Mouse (Mus musculus) gastrocnemius, postnatal 10 days (tissue): ENCODE data around the gene Fam114a1. TPM values are rescaled to one million over a fixed set of nuclear protein-coding genes. Genes with fewer than 3 reads are reported as not detected.
A peak's percentile ranks its signal among the peaks of the same experiment; 100 is the strongest.

Experiments used
- DNase-seq: peaks from one replicate; pipeline ENCODE4 v3.0.0; 2021; ENCODE audit warnings: mixed read lengths
- long read RNA-seq, 2 experiments: library from polyadenylated mRNA; stranded (forward); transcript quantifications; one replicate each; pipeline ENCODE4 v2.0.0; 2021
- total RNA-seq, 2 experiments: library from RNA; stranded (reverse); gene quantifications; 2 replicates each; pipeline ENCODE4 v1.2.3; 2021

The Fam114a1 gene
- 10 to 100 TPM; 38.2 to 48.7 TPM for total RNA-seq
- long read RNA-seq, experiment 1, transcript Fam114a1-201 (14 exons, 2,938 nt): major isoform, 13 of 21 reads
- long read RNA-seq, experiment 1, partial matches to known transcripts: 6 of 21 reads
- long read RNA-seq, experiment 1, other reads (novel, unspliced or antisense): 2 of 21 reads
- long read RNA-seq, experiment 2, transcript Fam114a1-201 (14 exons, 2,938 nt): major isoform, 10 of 15 reads
- long read RNA-seq, experiment 2, partial matches to known transcripts: 4 of 15 reads
- long read RNA-seq, experiment 2, other reads (novel, unspliced or antisense): 1 of 15 reads

- peak; percentile 82 for DNase-seq
Measured at GRCm38 (mm10) chr5:64969861-64970771, at the start of gene Fam114a1. Gene Fam114a1 (plus strand): TSS chr5:64970071.

- no peak for DNase-seq
Measured at GRCm38 (mm10) chr5:64922891-64923381, 46.9 kb upstream of the Fam114a1 start.

DNA sequence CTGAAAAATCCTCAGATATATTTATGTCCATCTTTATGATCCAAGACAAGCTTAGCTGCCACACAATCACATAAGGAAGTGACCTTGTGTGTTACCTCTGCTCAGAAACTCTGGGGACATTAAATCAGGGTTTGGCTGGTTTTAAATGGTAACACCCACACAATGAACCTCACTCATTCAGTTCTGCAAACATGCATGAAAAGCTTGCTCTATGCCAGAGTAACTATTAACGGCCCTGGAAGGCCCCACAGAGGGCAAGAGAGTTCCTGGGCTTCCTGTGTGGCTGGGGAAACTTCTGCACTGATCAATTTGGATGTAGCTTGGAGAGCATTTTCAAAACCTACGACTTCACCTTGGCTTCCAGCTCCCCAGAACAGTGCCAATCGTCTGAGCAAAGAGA lies 37.7 kb upstream of the Fam114a1 start:
- DNase-seq: no peak

DNA sequence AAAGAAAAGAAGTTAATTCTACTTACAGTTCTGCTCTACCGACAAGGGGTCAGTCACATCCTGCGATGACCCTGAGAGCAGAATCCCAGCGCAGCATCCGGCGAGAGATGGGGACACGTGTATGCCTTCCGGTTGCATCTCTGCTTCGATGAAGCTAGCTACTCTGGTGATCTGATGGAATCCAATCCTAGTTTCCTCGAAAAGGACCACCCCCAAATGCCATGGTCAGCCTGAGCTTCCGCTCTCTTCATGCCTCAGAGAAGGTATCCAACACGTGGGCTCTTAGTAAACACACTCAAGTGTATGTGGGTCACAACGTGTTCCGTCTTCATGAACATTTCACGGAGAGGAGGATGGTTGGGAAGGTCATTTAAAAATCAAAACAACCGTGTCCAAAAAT lies 37.1 kb upstream of the Fam114a1 start:
- no peak for DNase-seq

DNA sequence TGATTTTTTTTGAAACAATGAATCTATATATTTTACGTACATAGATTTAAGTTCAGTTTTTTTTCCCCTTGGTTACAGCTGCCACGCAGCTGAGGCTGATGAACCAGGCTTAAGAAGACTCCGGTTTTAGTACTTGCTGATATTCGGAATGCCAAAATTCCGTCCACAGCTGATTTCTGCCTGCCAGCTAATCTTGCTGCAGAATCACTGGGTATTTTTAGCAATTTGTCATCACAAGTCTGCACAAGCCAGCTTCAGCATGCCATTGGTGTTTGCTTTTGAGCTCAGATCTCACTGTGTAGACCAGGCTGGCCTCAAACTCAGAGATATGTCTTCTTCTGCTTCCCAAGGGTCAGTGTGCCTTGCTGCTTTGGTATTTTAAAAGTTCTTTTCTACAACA lies 18.4 kb upstream of the Fam114a1 start:
- no peak for DNase-seq

DNA sequence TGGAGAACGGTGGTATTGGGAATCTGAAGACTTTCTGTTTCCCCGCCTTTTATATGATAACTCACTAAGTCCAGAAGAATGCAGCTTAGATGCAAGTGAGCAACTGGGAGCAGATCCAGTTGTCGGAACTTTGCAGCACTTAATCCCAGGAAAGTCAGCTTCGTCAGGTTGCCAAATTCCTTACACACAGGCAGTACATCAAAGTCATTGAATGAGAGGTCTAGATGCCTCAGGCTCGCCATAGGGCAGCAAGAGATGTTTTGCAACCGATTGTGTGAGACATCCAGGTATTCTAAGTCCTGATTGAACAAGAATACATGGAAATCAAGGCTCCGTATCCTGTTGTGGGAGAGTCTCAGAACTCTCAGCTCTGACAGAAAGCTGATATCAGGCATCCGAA lies 14.9 kb upstream of the Fam114a1 start:
- DNase-seq: no peak

DNA sequence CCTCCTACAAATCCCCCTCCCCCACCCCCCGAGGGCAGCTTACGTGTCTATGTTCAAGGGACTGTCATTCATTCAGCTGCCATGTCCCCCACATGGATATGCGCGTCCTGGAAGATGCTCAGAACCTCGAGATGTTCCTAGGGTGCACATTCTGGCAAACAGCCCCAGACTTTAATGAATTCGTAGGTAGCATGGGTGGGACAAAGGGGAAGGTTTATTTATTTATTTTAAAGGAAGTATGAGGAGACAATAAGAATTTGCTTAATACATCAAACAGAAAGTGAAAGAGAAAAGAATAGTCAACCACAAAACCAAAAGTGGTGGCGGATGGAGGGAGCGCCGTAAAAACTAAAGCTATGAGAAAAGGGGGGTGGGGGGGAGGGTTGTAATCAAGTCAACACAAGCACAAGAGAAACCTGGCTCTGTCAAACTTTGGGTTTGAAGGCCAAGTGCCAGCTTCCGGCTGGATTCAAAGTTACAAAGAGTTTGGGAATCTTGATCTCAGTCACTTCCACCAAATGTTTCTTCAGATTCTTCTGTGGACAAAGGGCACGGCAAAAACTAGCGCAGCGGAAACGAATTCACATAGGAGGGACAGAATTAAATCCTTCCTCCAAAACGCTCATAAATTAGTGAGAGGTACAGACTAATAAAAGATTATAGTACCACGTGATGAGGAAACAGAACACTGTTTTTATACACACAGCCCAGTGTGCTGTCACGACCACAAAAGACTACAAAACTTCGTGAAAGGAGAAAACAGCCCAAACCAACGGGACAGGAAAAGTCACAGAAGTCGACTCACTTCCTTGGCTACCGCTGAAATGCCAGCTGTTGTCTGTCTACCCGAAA lies 10.7 kb upstream of the Fam114a1 start:
- DNase-seq: no peak

DNA sequence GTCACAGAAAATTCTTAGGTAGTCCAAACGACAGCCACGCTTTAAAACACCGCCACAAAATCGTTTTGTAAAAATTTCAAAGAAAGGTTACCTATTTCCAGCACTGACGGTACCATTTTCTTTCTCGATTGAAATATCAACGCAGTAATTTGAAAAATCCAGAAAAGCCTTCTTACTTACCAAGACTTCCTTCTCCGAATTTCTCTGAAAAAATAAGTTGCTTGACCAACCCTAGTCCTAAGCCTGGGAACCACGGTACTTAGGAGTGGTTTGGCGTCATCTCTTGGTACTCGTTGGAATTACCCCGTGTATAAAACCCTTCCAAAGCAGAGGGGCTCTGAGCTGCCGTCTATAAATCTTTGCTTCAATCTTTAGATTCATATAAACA lies 10.0 kb upstream of the Fam114a1 start, which contains the start of gene Tlr6:
TSS of gene Tlr6 (minus strand) at position 255 of the 388 bp plus-strand sequence.
- peak; percentile 59 for DNase-seq

DNA sequence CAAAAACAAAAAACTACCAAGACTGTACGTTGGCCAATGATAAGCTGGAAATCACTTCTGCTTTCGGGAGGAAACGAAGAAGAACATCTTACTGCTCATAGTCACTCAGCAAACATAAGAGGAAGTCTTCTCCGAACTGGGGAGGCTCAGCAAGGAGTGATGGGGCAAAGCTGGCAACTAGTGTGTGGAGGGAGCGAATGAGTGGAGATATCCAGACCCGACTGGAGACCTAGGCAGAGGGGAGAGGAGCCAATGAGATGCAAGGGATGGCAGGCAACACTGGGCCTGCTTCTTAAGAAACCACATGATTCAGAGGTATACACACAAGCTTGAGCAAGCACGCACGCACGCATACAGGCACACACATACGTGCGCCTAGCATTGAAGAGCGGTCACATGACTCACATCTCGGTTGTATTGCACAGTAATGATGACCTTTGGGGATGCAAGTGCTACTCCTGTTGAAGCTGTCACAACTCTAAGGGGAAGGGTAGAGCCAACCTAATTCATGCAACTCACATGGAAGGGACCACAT lies 8.9 kb upstream of the Fam114a1 start:
- DNase-seq: no peak

DNA sequence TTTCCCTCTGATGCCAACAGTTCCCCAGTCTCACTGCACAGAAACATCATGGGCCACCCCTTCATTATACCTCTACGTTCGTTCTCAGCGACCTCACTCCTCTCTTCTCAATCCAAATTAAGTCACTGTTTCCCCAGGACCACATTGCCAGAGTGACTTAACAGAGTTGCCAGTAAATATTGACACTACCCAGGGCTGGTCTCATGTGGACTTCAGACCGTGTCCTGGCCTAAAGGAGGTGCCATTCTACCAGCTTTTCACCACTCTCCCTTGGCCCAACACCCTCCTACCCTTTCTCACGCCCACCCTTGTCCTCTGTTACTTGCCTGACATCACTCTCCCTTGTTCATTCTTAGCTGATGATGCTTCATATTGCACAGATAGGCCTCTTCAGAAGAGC lies 6.6 kb upstream of the Fam114a1 start:
- no peak for DNase-seq

- no peak for DNase-seq
Measured at GRCm38 (mm10) chr5:64963735-64964134, 6.1 kb upstream of the Fam114a1 start.

- peak; percentile 17 for DNase-seq
Measured at GRCm38 (mm10) chr5:64968961-64969860, 660 bp upstream of the Fam114a1 start.

GRCm38 (mm10) chr5:64975121-64975520 lies 5.2 kb downstream of the Fam114a1 start:
- DNase-seq: no peak

DNA sequence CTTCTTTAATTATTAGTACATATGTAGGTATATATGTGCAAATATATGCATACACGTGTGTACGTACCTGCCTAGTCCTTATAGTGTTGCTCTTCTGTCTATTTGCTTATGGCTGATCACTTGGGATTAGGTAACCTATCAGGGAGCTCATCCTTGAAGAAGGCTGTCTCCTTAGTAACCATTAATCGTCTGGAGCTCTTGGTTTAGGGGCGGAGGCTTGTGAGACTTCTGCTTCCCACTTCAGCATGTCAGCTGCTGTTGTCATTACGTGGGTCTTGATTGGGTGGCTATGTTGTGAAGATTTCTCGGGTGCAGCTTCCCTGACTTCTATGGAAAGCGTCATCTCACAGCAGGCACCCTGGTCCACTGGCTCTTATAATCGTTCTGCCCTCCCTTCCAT lies 7.3 kb downstream of the Fam114a1 start:
- DNase-seq: no peak

DNA sequence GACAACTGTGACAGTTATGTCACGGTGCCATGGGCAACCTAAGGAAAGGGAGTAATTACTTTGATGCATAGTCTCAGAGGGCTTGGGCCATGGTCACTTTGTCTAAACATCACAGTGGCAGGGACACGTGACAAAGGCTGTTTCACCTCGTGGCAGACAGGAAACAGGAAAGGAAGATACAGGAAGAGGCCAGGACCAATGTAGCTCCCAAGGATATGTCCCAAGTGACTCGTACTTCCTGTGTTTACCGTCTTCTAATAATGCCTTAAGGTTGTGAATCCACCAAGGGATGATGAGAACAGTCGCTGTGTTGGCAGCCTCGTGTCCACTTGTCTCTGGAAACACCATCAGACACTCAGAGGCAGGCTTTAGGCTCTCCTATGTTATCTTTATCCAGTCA lies 16.1 kb downstream of the Fam114a1 start:
- DNase-seq: no peak

DNA sequence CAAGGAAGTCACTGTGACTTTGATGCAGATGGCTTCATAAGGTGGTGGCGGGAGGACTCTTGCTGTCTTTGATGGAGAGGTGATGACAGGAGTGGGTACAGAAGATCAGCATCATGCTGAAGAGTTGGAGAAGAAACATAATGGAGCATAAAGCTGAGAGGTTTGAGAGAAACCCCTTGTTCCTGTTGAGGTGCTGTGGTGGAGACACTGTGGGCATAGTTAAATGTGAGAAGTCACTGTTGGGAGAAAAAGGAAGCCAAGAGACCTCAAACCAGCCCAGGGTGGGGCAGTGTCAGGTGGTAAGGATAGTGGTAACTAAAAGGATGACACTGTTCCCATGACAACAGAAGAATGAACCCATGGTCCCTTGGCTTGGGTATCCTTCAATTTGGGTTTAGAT lies 20.1 kb downstream of the Fam114a1 start:
- no peak for DNase-seq

- DNase-seq: no peak
Measured at GRCm38 (mm10) chr5:64992540-64992939, 22.7 kb downstream of the Fam114a1 start.

DNA sequence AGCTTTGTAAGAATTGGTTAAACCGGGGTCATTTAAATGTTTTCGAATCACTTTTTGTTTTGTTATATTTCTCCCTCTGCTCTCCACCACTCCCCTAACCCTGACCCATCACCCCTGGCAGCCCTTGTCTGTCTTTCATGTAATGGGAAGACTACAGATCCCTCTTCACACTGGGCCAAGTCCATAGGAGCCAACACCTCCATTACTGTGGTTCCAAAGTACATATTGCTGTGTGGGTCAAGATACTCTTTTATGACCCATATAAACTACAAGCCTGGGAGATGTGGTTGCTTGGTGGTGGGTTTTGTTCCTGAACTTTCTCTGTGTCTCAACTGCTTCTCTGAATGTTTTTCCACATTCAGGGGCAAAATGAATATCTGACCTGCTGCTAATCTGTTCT lies 25.5 kb downstream of the Fam114a1 start:
- no peak for DNase-seq

DNA sequence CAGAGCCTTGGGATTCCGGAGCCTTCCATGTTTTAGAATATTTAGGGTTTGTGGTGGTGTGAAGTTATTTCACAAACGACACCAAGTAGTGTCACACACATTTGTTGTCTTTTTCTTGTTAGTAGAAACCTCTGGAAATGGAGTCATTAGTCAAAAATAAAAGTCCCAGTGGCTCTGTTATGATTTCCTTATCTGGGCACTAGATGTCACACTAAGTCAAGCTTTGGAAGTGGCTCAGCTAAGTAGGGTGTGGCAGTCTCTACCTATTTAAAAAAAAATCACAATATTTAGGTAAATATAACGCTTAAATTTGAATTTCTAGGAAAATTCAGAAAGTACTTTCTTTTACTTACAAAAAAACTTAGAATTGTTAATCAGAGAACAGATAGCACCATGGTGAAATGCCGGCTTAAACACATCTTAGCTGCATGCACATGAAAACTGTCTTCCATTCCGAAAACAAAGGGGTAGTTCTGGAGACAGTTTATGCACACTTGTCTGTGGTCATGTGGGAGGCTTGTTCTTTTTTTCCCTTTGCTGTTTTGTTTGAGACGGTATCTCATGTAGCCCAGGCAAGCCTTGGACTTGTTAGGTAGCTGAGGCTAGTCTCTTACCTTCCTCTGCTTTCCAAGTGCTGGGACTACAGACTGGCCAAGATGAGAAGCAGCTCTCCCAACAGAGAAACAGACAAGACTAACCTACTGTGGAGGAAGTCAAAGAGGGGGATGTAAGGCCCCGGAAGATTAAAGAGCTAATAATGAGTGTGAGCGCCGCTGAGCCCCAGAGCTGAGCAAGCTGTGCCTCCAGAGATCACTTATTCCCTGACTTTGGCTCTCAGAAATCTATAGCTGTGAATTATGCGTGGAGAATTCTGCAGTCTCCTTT lies 33.3 kb downstream of the Fam114a1 start:
- DNase-seq: no peak
